Mouse (Mus musculus) heart, adult 2 months (tissue): Measurements from ENCODE around the gene Gm4565.
"Not testable (repeated sequence)": the region's sequence is repeated elsewhere in the genome, so short reads cannot be mapped to it uniquely, and the experiment has no call there.

Experiments used
- CTCF ChIP-seq: fragments of 200-600 bp; IDR thresholded peaks from 2 replicates; pipeline ENCODE4 v1.8.1; 2022; ENCODE audit warnings: antibody characterized with exemption, mild to moderate bottlenecking, moderate library complexity
- POLR2A ChIP-seq: fragments of 200-500 bp; IDR thresholded peaks from 2 replicates; pipeline ENCODE4 v1.6.1; 2011; ENCODE audit warnings: mild to moderate bottlenecking, low read depth, low read length, control low read depth; ENCODE audit not compliant: insufficient read depth

GRCm38 (mm10) chr7:22565243-22565642 lies 22.7 kb downstream of the Gm4565 start, which contains the start of gene Gm4201:
- not testable (repeated sequence) for TF ChIP-seq CTCF, POLR2A
